Mouse (Mus musculus) CH12.LX (cell line): Measurements from ENCODE around the gene Nr2e3. TPM values are rescaled to one million over a fixed set of nuclear protein-coding genes. Genes with fewer than 3 reads are reported as not detected.

Experiments
- DNase-seq: peaks from one replicate; pipeline ENCODE4 v3.0.0-alpha.2; 2013; ENCODE audit errors: extremely low read depth
- H3K27ac ChIP-seq: 2 replicates; pipeline ENCODE4 v1.5.1; 2012; ENCODE audit warnings: low read depth, mild to moderate bottlenecking, control low read depth, moderate library complexity; ENCODE audit not compliant: insufficient read depth
- H3K27me3 ChIP-seq: replicated peaks from 2 replicates; pipeline ENCODE3; 2012; ENCODE audit warnings: inconsistent platforms
- H3K36me3 ChIP-seq, 2 experiments: replicated peaks in 1 of 2; 2 replicates each; pipeline versions ENCODE3 to v1.6.1; 2012; ENCODE audit warnings: inconsistent platforms in 1 of 2, low read length in 1 of 2, mild to moderate bottlenecking in 1 of 2, mixed read lengths in 1 of 2, moderate library complexity in 1 of 2; ENCODE audit not compliant: control insufficient read depth in 1 of 2, insufficient read depth in 1 of 2
- H3K4me1 ChIP-seq, 2 experiments: 2 replicates each; pipeline ENCODE4 v1.6.1; 2012; ENCODE audit warnings: inconsistent platforms in 1 of 2, moderate library complexity in 1 of 2; ENCODE audit not compliant: insufficient read depth in 2 of 2, control insufficient read depth in 1 of 2
- H3K4me2 ChIP-seq: 2 replicates; pipeline ENCODE4 v1.6.1; 2012; ENCODE audit warnings: low read depth, mild to moderate bottlenecking, control low read depth; ENCODE audit not compliant: poor library complexity, insufficient read depth, severe bottlenecking
- H3K4me3 ChIP-seq, 3 experiments: fragments of 150-350 bp in 1 of 3; sonication (generic) in 1 of 3; replicated peaks in 1 of 3; 2 replicates each; pipeline versions ENCODE3 to v1.5.1; 2011 to 2012; ENCODE audit warnings: low read depth in 2 of 3, low read length in 2 of 3, mild to moderate bottlenecking in 2 of 3, moderate library complexity in 2 of 3, control low read depth in 1 of 3, improper control_type of control experiment in 1 of 3, inconsistent platforms in 1 of 3, mixed read lengths in 1 of 3; ENCODE audit not compliant: poor library complexity in 1 of 3
- H3K79me2 ChIP-seq: replicated peaks from 2 replicates; pipeline ENCODE4 v1.6.1; 2012; ENCODE audit warnings: mild to moderate bottlenecking, moderate library complexity; ENCODE audit not compliant: control insufficient read depth, poor library complexity, insufficient read depth, severe bottlenecking; ENCODE audit errors: extremely low read depth
- H3K9ac ChIP-seq: 2 replicates; pipeline ENCODE4 v1.6.1; 2012; ENCODE audit warnings: low read depth, mild to moderate bottlenecking, control low read depth, moderate library complexity; ENCODE audit not compliant: insufficient read depth
- H3K9me3 ChIP-seq: replicated peaks from 2 replicates; pipeline ENCODE3; 2012; ENCODE audit warnings: low read length, inconsistent platforms, mixed read lengths
- MAFK ChIP-seq: IDR thresholded peaks from 2 replicates; pipeline ENCODE4 v1.6.1; 2011; ENCODE audit warnings: low read length, improper control_type of control experiment; ENCODE audit not compliant: insufficient replicate concordance
- MAX ChIP-seq: IDR thresholded peaks from 2 replicates; pipeline ENCODE4 v1.6.1; 2011; ENCODE audit warnings: low read length, improper control_type of control experiment
- MXI1 ChIP-seq: IDR thresholded peaks from 2 replicates; pipeline ENCODE4 v1.6.1; 2011; ENCODE audit warnings: mild to moderate bottlenecking, low read depth, low read length, improper control_type of control experiment
- POLR2A ChIP-seq: IDR thresholded peaks from 2 replicates; pipeline ENCODE4 v1.6.1; 2011; ENCODE audit warnings: low read depth, mild to moderate bottlenecking, improper control_type of control experiment, low read length
- TBP ChIP-seq: conservative IDR thresholded peaks from 2 replicates; pipeline ENCODE4 v1.6.1; 2011; ENCODE audit warnings: low read depth, low read length, improper control_type of control experiment
- USF2 ChIP-seq: conservative IDR thresholded peaks from 2 replicates; pipeline ENCODE4 v1.6.1; 2011; ENCODE audit warnings: low read depth, low read length, improper control_type of control experiment
- dilution Hi-C: fragments of 300-500 bp; cut with MboI; formaldehyde crosslinking; loops from 2 replicates; pipeline ENCODE4 v1.14.3; 2020; ENCODE audit warnings: low sequenced_read_pairs; ENCODE audit not compliant: extremely low pct_unique_long_range_greater_than_20kb, extremely low pct_ligation_motif_present
- in situ Hi-C: fragments of 300-500 bp; cut with MboI; formaldehyde crosslinking; loops from 3 replicates; pipeline ENCODE4 v1.14.3; 2019; ENCODE audit warnings: low sequenced_read_pairs, low pct_ligation_motif_present, low pct_unique_long_range_greater_than_20kb, mixed read lengths
- polyA plus RNA-seq: library from polyadenylated mRNA; unstranded; fragments of >175 nt; gene quantifications from 2 replicates; pipeline ENCODE4 v1.2.1, GENCODE M21; 2012; ENCODE audit warnings: low read depth; ENCODE audit not compliant: insufficient read length
- total RNA-seq, 2 experiments: library from RNA; depleted of rRNA; stranded (reverse); fragments of 300-350 nt in 1 of 2; fragments of >200 nt in 1 of 2; gene quantifications; 2 replicates each; pipeline ENCODE4 v1.2.3; 2012 to 2014

Nr2e3 gene
- total and polyA plus RNA-seq, 3 experiments, result 0.13 TPM; not detected in 2

DNA sequence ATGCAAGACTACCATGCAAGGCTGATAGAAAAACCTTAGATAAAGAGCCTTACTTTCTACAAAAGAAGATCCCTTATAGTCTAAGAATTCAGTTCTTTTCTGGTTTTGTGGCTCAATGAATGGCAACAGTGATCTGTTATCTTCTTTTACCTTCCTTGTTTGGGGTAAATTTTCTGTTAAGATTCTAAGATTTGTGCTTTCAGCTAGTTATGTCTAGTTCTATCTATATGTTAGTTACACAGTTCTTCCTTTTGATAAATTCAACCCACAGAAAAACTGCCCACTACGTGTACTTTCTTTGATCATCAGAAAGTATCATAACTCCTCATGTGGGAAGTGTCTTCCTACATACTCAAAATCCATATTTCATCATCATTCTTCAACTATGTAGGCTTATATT is 45.7 kb downstream of the Nr2e3 start:
- H3K36me3 ChIP-seq, result no peaks in the 10 kb centered on the region
- no peak for DNase-seq
- no peaks in the 10 kb centered on the region for H3K27me3 ChIP-seq
- no peak overlapping the region for H3K4me2 ChIP-seq
- H3K27ac ChIP-seq, result no peak overlapping the region
- no peak overlapping the region for H3K4me3 ChIP-seq
- no peaks in the 10 kb centered on the region for H3K79me2 ChIP-seq
- no peaks in the 10 kb centered on the region for H3K4me1 ChIP-seq
- dilution Hi-C loops, result no loop called here
- TF ChIP-seq USF2 (no peak), TBP (no peak)
- in situ Hi-C loops, result no loop called here
- no peak overlapping the region for H3K9ac ChIP-seq
- H3K9me3 ChIP-seq, result no peaks in the 10 kb centered on the region

- Histone ChIP-seq H3K4me1 (peaks cover 0 to 16% of the 10 kb centered on the region in 2 experiments; a peak in 2 of 4 replicates), H3K36me3 (no peaks in the 10 kb centered on the region), H3K4me3 (no peak overlapping the region), H3K9ac (no peak overlapping the region), H3K9me3 (no peaks in the 10 kb centered on the region), H3K4me2 (no peak overlapping the region), H3K27ac (no peak overlapping the region), H3K79me2 (no peaks in the 10 kb centered on the region), H3K27me3 (no peaks in the 10 kb centered on the region)
- dilution Hi-C loops (no loop called here), in situ Hi-C loops (no loop called here)
- TF ChIP-seq MAX (no peak), TBP (no peak), MAFK (no peak), MXI1 (no peak), POLR2A (no peak)
- DNase-seq, result no peak
Measured at GRCm38 (mm10) chr9:59903382-59903781, 57.1 kb downstream of the Nr2e3 start.

Other genes starting within 250 kb of the Nr2e3 start
- gene Senp8, start 209.9 kb downstream of the Nr2e3 start, total RNA-seq (2012; rRNA removed), result 3.5 and 5.2 TPM in 2 replicates
- 7.4 and 8.5 TPM in 2 replicates for gene Senp8, start 209.9 kb downstream of the Nr2e3 start, total RNA-seq (2014; rRNA removed)
- 6.1 TPM in 2 replicates for gene Senp8, start 209.9 kb downstream of the Nr2e3 start, polyA plus RNA-seq
- gene Myo9a, start 209.8 kb downstream of the Nr2e3 start, total RNA-seq (2012; rRNA removed), result 1.7 and 2.0 TPM in 2 replicates
- gene Myo9a, start 209.8 kb downstream of the Nr2e3 start, total RNA-seq (2014; rRNA removed), result 1.6 and 2.1 TPM in 2 replicates
- gene Myo9a, start 209.8 kb downstream of the Nr2e3 start, polyA plus RNA-seq, result 1.7 and 2.6 TPM in 2 replicates